Mouse (Mus musculus): ENCODE measurements at regions not wholly inside any gene's neighbourhood (a gene's known extent, or its start where the extent isn't known, plus 50 kb on each side); places are given as distances from the start of the nearest gene placed in this dataset.

DNA sequence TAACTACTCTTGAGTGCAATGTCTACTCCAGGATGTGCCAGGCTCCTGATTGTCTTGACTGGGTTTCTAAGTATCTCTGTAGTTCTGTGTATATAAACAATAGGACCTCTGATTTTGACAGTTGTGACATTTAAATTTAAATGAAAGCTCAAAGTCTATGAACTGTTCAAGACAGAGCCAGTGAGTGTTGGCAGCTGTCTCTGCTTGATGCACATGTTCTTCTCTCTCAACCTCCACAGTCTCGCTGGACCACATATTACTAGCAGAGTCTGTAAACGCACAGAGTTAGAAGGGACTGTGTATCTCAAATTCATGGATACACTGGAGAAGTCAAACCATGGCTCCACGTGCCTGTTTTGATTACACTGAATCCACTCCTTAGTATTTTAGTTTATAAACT lies 1291.0 kb downstream of the Defb40 start:
- Histone ChIP-seq H3K4me1 (no peaks in the 10 kb centered on the region), H3K4me3 (no peak overlapping the region), H3K4me2 (replicated peaks) (no peak overlapping the region), H3K9me3 (replicated peaks) (no peaks in the 10 kb centered on the region), H3K36me3 (no peaks in the 10 kb centered on the region), H3K9ac (no peak overlapping the region), H3K27ac (no peak overlapping the region), H3K27me3 (no peaks in the 10 kb centered on the region)
- WGBS, result 89% methylated on average over 3 of the region's 3 CpGs
- no peak for ATAC-seq (ENCODE audit: low FRiP score)

DNA sequence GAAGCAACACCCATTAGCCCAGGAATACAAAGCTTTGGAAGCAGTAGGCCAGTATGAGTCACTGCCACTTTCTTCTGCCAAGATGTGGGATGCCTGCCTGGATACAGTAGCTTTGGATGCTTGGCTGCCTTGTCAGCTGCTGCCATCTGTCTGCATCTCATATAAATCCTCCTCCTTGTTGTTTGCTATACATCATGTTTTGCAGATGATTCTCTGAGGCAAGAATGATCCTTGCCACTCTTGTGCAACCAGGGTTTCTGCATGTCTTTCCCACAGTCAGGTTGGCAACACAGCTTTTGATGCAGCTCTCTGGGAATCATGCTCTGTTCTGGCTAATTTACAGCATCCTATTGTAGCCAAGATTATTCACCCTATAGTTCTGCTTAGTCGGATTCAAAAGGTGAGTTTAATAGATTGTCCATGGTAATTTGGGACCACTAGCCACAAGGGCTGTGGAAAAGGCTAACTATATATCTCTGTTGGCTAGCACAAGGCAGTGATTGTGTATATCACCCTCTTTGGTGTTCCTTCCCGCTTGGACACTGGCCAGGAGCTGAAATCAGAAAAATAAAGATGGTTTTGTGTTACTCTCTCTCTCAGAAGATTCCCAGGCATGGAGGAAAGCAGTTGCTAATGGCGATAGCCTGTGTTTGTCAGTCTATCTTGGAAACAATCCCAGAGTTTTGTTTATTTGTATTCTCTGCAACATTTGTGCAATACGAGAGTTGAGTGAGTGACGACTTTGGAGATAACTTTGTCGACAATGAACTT lies 1313.5 kb downstream of the Defb40 start:
- Histone ChIP-seq H3K4me2 (replicated peaks) (no peak overlapping the region), H3K9me3 (replicated peaks) (no peaks in the 10 kb centered on the region), H3K4me1 (0 out of 2 replicates have a peak, but pooled peaks cover 3% of the 10 kb centered on the region), H3K27me3 (no peaks in the 10 kb centered on the region), H3K27ac (0 out of 2 replicates have a peak overlapping the region, but pooled peaks have one; percentile 17), H3K9ac (no peak overlapping the region), H3K4me3 (no peak overlapping the region), H3K36me3 (no peaks in the 10 kb centered on the region)
- 58% methylated on average over 6 of the region's 6 CpGs for WGBS
- peak; percentile 90 for ATAC-seq (ENCODE audit: low FRiP score)

DNA sequence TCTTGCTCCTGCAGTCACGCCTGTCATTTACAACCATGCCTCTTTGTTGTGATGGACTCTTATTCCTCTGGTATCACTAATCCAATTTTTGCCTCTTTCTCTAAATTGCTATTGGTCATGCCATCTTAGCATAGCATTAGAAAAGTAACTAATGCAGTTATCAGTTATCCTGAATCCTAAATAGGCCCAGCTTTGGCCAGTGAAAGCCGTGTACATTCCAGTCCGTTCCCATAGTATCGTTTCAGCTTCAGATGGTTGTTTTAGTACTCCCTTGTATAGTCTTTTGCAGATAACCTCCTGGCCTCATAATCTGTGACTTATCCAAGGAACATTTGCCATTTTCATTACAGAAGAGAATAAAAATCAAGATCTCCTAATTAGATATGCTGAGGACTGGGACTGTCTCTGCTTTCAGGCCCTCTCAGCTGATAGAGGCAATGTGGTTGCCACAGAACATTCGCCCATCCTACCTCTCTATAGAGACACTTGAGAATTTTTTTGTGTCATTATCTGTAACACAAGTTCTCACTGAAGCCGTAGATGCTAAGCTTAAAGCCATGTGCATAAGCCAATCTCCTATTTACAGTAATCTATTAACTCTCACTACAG lies 1318.2 kb downstream of the Defb40 start:
- H3K27ac ChIP-seq, result no peak overlapping the region
- H3K36me3 ChIP-seq, result no peaks in the 10 kb centered on the region
- H3K4me3 ChIP-seq, result no peak overlapping the region
- 0 out of 2 replicates have a peak, but pooled peaks cover 3% of the 10 kb centered on the region for H3K4me1 ChIP-seq
- H3K4me2 ChIP-seq (replicated peaks), result no peak overlapping the region
- ATAC-seq (ENCODE audit: low FRiP score), result no peak
- WGBS, result 78% methylated on average over 6 of the region's 6 CpGs
- no peaks in the 10 kb centered on the region for H3K27me3 ChIP-seq
- H3K9ac ChIP-seq, result no peak overlapping the region
- H3K9me3 ChIP-seq (replicated peaks), result no peaks in the 10 kb centered on the region

DNA sequence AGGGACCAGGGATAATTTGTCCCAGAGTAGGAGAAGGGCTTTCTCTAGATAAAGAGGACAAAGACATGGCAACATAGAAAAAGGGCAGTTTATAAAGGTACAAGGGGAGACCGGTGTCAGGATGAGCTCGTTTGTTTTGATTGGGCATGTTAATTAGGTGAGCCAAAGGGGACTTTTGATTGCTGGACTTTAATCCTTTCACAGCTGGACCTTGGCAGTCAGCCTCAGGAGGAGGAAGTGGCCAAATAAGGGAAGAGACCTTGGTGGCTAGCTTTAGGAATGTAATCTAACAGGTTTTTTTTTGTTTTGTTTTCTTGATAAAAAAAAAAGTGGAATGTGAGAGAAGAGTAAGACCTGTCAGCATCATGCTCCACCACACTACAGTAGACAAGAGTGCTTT lies 1324.3 kb downstream of the Defb40 start:
- no peak for ATAC-seq (ENCODE audit: low FRiP score)
- no peaks in the 10 kb centered on the region for H3K9me3 ChIP-seq (replicated peaks)
- H3K27ac ChIP-seq, result no peak overlapping the region
- no peaks in the 10 kb centered on the region for H3K27me3 ChIP-seq
- no peaks in the 10 kb centered on the region for H3K36me3 ChIP-seq
- H3K9ac ChIP-seq, result no peak overlapping the region
- H3K4me2 ChIP-seq (replicated peaks), result no peak overlapping the region
- WGBS, result 6% methylated on average over 2 of the region's 2 CpGs
- no peaks in the 10 kb centered on the region for H3K4me1 ChIP-seq
- no peak overlapping the region for H3K4me3 ChIP-seq

DNA sequence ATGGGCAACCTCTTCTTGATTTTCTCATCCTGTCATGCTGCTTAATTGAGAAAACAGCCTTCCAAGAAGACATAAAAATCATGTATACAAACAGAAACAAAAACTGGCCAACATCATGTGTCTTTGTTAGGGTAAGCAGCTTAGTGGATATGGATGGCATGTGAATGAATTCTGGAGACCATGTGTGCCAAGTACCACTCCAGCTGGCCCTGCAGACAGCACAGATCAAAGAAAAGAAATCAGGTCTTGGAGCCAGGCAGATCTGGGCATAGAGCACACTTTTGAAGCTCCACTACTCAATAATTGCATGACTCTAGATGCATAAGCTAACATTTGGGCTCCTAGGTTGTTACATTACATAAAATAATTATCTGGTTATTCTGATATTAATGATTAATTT lies 1330.5 kb downstream of the Defb40 start:
- no peaks in the 10 kb centered on the region for H3K4me1 ChIP-seq
- no peak overlapping the region for H3K4me3 ChIP-seq
- H3K9ac ChIP-seq, result no peak overlapping the region
- H3K4me2 ChIP-seq (replicated peaks), result no peak overlapping the region
- no peaks in the 10 kb centered on the region for H3K27me3 ChIP-seq
- no peak for ATAC-seq (ENCODE audit: low FRiP score)
- no peaks in the 10 kb centered on the region for H3K9me3 ChIP-seq (replicated peaks)
- no peaks in the 10 kb centered on the region for H3K36me3 ChIP-seq
- no peak overlapping the region for H3K27ac ChIP-seq

- no peaks in the 10 kb centered on the region for H3K36me3 ChIP-seq
- H3K4me1 ChIP-seq, result no peaks in the 10 kb centered on the region
- no peak overlapping the region for H3K4me3 ChIP-seq
- no peak overlapping the region for H3K27ac ChIP-seq
- no peak for ATAC-seq (ENCODE audit: low FRiP score)
- H3K9ac ChIP-seq, result no peak overlapping the region
- H3K4me2 ChIP-seq (replicated peaks), result no peak overlapping the region
- H3K9me3 ChIP-seq (replicated peaks), result no peaks in the 10 kb centered on the region
- no peaks in the 10 kb centered on the region for H3K27me3 ChIP-seq
- 41% methylated on average over 1 of the region's 1 CpGs for WGBS
These were observed 1356.9 kb downstream of the Defb40 start for GRCm38 (mm10) chr8:17621109-17621508.

DNA sequence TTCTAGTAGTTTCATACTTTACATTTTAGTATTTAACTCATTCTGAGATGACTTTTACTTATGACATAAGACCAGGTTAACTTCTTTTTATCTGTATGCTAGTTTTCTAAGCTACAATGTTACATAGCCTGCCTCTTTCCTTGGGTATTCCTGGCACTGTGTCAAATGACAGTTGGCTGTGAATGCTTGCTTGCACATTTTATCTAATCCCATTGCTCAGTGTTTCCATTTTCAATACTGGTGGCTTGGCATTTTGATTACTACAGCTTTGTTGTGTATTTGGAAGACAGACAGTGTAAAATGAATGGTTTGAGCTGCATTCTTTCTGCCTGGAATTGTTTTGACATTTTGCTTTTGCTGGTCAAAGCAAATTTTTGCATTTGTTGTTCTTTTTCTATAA lies 1359.2 kb downstream of the Defb40 start:
- no peak overlapping the region for H3K9ac ChIP-seq
- H3K27ac ChIP-seq, result no peak overlapping the region
- H3K9me3 ChIP-seq (replicated peaks), result no peaks in the 10 kb centered on the region
- no peak overlapping the region for H3K4me2 ChIP-seq (replicated peaks)
- H3K4me1 ChIP-seq, result no peaks in the 10 kb centered on the region
- no peaks in the 10 kb centered on the region for H3K36me3 ChIP-seq
- no peak overlapping the region for H3K4me3 ChIP-seq
- no peaks in the 10 kb centered on the region for H3K27me3 ChIP-seq
- ATAC-seq (ENCODE audit: low FRiP score), result no peak

- no peak overlapping the region for H3K27ac ChIP-seq
- H3K4me2 ChIP-seq (replicated peaks), result no peak overlapping the region
- no peak overlapping the region for H3K4me3 ChIP-seq
- no peak overlapping the region for H3K9ac ChIP-seq
- H3K36me3 ChIP-seq, result no peaks in the 10 kb centered on the region
- no peaks in the 10 kb centered on the region for H3K27me3 ChIP-seq
- ATAC-seq (ENCODE audit: low FRiP score), result no peak
- H3K9me3 ChIP-seq (replicated peaks), result no peaks in the 10 kb centered on the region
- H3K4me1 ChIP-seq, result no peaks in the 10 kb centered on the region
These were observed 1359.9 kb downstream of the Defb40 start for GRCm38 (mm10) chr8:17618147-17618546.

DNA sequence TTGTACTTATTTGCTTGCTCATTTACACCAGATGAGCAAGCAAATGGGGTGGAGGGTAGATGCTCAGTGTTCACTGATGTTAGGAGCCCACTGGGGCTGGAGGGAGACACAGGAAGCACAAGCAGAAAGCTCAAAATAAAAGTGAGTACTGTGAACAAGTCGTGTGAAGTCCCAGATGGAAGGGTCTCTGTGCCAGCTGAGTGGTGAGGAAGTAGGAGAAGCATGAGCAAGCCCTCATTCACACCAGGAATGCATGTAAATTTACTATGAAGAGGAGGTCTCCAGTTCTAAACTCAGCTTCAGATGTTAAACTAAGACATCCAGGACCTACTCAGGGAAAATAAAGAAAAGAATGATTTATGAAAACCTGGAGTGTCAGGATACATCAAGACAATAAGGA lies 1375.2 kb downstream of the Defb40 start:
- H3K4me3 ChIP-seq, result no peak overlapping the region
- H3K27ac ChIP-seq, result no peak overlapping the region
- H3K4me1 ChIP-seq, result no peaks in the 10 kb centered on the region
- no peak for ATAC-seq (ENCODE audit: low FRiP score)
- H3K27me3 ChIP-seq, result no peaks in the 10 kb centered on the region
- H3K4me2 ChIP-seq (replicated peaks), result no peak overlapping the region
- 57% methylated on average over 1 of the region's 1 CpGs for WGBS
- no peaks in the 10 kb centered on the region for H3K36me3 ChIP-seq
- no peaks in the 10 kb centered on the region for H3K9me3 ChIP-seq (replicated peaks)
- no peak overlapping the region for H3K9ac ChIP-seq

DNA sequence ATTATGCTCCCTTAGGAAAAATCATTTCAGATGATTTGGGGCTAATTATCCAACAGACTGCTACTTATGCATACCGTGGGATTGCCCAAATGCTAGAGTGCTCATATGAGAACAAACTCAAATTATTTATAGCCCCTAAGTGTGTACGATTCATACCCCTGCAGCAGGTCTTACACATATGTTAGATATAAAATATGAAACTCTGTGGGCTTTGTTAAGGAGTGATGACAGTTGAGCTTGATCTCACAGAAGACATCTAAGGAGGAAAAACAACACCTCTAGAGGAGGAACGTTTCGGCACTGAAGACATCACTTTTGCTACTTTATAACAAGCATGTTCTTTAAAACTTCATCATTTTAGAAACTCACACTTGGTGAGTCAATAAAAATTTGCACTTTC lies 1379.3 kb downstream of the Defb40 start:
- Histone ChIP-seq H3K9ac (no peak overlapping the region), H3K4me2 (replicated peaks) (no peak overlapping the region), H3K27me3 (no peaks in the 10 kb centered on the region), H3K9me3 (replicated peaks) (no peaks in the 10 kb centered on the region), H3K27ac (no peak overlapping the region), H3K36me3 (no peaks in the 10 kb centered on the region), H3K4me1 (no peaks in the 10 kb centered on the region), H3K4me3 (no peak overlapping the region)
- ATAC-seq (ENCODE audit: low FRiP score), result no peak
- WGBS, result 83% methylated on average over 4 of the region's 4 CpGs

- ATAC-seq (ENCODE audit: low FRiP score), result no peak
- no peaks in the 10 kb centered on the region for H3K36me3 ChIP-seq
- no peaks in the 10 kb centered on the region for H3K9me3 ChIP-seq (replicated peaks)
- no peaks in the 10 kb centered on the region for H3K27me3 ChIP-seq
- H3K4me3 ChIP-seq, result no peak overlapping the region
- H3K4me1 ChIP-seq, result no peaks in the 10 kb centered on the region
- H3K4me2 ChIP-seq (replicated peaks), result no peak overlapping the region
- H3K27ac ChIP-seq, result no peak overlapping the region
- H3K9ac ChIP-seq, result no peak overlapping the region
These were observed 1381.5 kb downstream of the Defb40 start for GRCm38 (mm10) chr8:17596559-17596958.

DNA sequence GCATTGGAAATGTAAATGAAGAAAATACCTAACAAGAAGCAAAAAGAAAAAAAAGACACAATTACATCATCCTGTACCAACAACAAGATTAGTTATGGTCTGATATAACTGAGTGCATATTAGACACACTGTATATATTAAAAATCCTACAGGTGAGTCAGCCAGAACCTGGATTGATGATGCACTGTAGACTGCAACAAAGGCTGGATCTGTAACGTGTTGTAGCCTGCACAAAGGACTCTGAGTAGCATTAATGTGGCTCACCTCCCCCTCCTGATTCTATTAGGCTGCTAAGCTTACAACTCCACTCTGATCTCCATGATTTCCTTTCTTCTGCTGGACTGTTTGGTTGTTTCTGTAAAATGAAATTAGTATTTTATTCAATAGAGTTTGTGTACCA lies 1383.4 kb downstream of the Defb40 start:
- WGBS, result 48% methylated on average over 1 of the region's 1 CpGs
- ATAC-seq (ENCODE audit: low FRiP score), result no peak
- H3K27ac ChIP-seq, result no peak overlapping the region

DNA sequence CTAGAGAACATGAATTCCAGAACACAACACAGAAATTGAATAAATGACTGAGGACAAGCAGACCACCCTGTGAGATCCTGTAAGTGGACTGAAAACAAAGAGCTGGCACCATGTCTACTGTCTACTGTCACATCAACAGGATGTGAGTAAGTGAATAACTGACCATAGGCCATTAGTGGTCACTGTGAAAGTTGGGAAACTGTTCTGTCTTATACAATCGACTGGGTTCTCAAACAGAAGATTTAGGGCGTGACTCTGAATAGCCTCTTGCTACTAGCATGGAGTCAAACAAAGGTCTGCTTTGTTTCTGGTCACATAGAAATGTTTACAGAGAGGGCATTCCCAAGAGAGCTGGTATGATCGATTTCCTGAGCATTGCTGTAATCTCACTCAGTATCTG lies 1387.9 kb downstream of the Defb40 start:
- Histone ChIP-seq H3K4me1 (no peaks in the 10 kb centered on the region), H3K4me2 (replicated peaks) (no peak overlapping the region), H3K27me3 (no peaks in the 10 kb centered on the region), H3K36me3 (no peaks in the 10 kb centered on the region), H3K27ac (no peak overlapping the region), H3K9ac (no peak overlapping the region), H3K9me3 (replicated peaks) (no peaks in the 10 kb centered on the region), H3K4me3 (no peak overlapping the region)
- ATAC-seq (ENCODE audit: low FRiP score), result no peak
- WGBS, result 79% methylated on average over 3 of the region's 3 CpGs

More for the DNA sequence above, 1383.4 kb downstream of the Defb40 start:
- Histone ChIP-seq H3K27me3 (no peaks in the 10 kb centered on the region), H3K4me2 (replicated peaks) (no peak overlapping the region), H3K9me3 (replicated peaks) (no peaks in the 10 kb centered on the region), H3K4me3 (no peak overlapping the region), H3K9ac (no peak overlapping the region), H3K36me3 (no peaks in the 10 kb centered on the region), H3K4me1 (no peaks in the 10 kb centered on the region)
